Mouse (Mus musculus) gastrocnemius, postnatal 14 days (tissue): ENCODE measurements around the gene Gstt1. TPM values are rescaled to one million over a fixed set of nuclear protein-coding genes. Genes with fewer than 3 reads are reported as not detected.
"Not testable (repeated sequence)": the region's sequence is repeated elsewhere in the genome, so short reads cannot be mapped to it uniquely, and the experiment has no call there.

Experiments used
- DNase-seq: peaks from one replicate; pipeline ENCODE4 v3.0.0; 2021; ENCODE audit warnings: mixed read lengths
- intact Hi-C: fragments of 180-260 bp; cut with DNase I; formaldehyde crosslinking; loops from one replicate; pipeline ENCODE4 v1.15.1; 2025; ENCODE audit warnings: low total_unique reads
- long read RNA-seq, 2 experiments: library from polyadenylated mRNA; stranded (forward); transcript quantifications; one replicate each; pipeline ENCODE4 v2.0.0; 2021
- total RNA-seq, 2 experiments: library from RNA; stranded (reverse); gene quantifications; 2 replicates each; pipeline ENCODE4 v1.2.3; 2021

Gstt1 gene
- total RNA-seq, result 1 to 10 TPM; 7.0 to 8.2 TPM
- long read RNA-seq, experiment 1, partial matches to known transcripts, result 0 of 6 reads
- long read RNA-seq, experiment 1, other reads (novel, unspliced or antisense), result 1 of 6 reads
- long read RNA-seq, experiment 2, transcript Gstt1-201 (5 exons, 1,037 nt), result major isoform, 9 of 9 reads
- long read RNA-seq, experiment 2, partial matches to known transcripts, result 0 of 9 reads
- long read RNA-seq, experiment 2, other reads (novel, unspliced or antisense), result 0 of 9 reads

DNA sequence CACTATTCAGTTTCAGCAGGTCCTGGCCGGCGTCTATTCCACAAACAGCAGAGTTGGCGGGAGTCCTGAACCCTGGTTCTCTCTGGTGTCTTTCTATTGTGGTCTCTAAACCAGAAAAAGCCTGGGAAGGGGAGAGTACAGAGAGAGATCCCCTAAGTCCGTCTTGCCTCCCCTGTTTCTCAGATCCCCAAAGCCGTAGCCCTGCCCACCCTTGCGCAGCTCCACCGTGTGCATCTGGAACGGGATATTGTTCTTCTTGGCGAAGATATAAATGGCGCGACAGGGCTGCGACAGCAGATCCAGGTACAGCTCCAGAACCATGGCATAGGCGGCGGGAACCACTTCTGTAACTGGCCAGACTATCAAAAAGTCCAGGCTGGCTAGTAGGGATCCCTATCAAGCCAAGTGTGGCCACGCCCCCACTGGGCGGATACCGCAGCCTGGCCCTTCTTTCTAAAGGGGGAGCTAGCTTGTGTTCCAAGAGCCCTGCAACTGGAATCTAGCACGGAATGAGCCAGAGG lies at the start of gene Gstt1:
Gene Gstt1 (minus strand): TSS at position 409 of the 521 bp plus-strand sequence.
- DNase-seq, result peak; percentile 80
- intact Hi-C loops, result no loop called here

DNA sequence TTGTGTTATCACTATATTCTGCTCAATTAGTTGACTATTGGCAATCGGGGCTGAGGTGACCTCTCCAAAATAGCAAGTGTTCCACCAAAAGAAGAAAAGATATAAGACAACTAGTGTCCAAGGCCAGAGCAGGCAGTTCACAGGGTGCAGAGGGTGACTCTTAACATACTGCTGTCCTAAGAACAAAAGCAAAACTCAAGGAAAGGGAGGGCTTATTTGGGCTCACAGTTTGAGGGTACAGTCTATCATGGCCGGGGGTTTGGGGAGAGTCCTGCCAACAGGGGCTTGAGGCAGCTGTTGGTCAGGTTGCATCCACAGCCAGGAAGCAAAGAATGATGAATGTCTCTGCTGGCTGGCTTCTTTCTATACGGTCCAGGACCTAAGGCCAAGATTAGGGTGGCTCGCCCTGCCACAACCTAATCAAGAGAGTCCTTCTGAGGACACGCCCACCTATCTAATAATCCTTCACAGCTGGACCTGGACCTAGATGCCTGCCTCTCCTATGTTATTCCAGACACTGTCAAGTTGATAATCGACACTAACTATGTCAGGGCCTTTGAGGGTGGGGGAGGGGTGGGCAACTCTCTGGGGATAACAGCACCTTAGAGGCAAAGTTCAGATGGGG lies 47.0 kb upstream of the Gstt1 start:
- intact Hi-C loops, result loop anchor here (5.0 kb wide), 1 partner anchor 93 kb away; no protein-coding TSS in a partner anchor
- DNase-seq, result no peak

DNA sequence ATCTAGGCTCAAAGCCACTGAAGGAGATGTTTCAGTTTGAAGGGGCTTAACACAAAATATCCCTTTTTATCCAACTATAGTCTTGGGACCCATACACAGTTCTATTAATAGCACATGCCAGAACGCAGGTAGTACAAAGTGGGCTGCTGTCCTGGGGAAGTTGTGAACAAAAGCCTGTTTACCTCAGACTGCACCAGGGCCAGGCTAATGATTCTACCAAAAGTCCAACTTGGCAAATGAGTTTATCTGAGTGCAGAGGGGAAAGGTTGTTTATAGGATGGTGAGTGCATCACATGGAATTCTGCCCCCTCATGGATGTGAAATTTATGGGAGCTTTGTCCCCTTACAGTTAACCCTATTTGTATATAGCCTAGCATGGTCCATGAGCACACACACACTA lies 46.4 kb upstream of the Gstt1 start:
- intact Hi-C loops, result loop anchor here (5.0 kb wide), 1 partner anchor 92 kb away; no protein-coding TSS in a partner anchor
- DNase-seq, result no peak

DNA sequence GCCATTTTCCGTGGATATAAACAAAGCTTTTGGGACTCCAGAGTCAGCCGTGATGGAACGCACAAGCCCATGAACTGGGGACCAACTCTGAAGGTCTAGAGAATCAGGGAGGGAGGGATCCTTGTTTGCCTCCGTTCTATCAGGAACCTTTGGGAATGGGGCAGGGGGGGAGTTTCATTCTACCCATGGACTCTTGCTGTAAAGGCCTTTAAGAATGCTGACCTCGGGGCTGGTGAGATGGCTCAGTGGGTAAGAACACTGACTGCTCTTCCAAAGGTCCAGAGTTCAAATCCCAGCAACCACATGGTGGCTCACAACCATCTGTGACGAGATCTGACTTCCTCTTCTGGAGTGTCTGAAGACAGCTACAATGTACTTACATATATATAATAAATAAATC lies 45.5 kb upstream of the Gstt1 start:
- intact Hi-C loops, DNase-seq: not testable (repeated sequence)

DNA sequence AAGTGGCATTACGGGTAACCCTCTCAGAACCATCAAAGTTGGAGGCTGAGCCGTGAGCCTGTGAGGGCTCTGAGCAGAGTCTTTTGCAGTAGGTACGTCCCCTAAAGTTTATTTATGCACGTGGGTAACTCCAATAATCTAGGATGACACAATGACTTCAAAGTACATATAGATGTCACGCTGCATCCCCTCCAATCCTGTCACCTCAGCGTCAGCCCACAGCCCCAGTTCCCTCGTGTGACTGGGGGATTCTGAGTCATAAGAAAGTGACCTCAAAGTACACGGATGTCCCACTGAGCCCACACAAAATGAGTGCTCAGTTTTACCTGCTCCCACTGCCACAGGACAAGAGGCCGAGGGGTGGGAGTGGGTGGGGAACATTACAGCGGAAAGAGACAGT lies 40.7 kb upstream of the Gstt1 start:
- intact Hi-C loops, result loop anchor here (10.0 kb wide), 1 partner anchor 254 kb away; the partner anchor contains the start of gene Ggt5
- no peak for DNase-seq

DNA sequence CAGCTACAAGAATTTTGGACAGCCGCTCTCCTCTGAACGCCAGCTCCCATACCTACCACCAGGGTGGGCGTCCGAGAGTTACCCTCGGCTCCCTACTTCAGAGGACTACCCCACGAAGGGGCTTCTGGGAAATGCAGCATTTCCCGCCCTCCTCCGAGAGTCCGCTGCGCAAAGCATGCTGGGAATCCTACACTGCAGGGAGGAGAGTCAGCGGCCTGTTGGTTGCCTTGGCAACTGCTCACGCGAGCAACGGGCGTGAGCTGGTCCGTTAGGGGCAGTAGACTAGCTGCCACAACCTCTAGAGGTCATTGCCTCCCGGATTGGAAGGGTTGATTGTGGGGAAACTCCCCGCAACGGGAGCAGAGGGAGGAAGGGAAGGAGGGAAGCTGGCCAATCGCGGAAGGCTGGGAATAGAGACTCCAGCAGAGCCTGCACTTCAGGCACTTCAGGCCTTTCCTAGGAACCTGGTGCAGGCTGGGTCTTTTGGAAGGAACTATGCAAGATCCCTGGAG lies 38.9 kb upstream of the Gstt1 start, which contains the start of gene Gstt2:
Gene Gstt2 (minus strand): TSS at position 177 of the 512 bp plus-strand sequence.
- peak; percentile 92 for DNase-seq
- intact Hi-C loops, result loop anchor here (10.0 kb wide), 1 partner anchor 253 kb away; the partner anchor contains the start of gene Ggt5

DNA sequence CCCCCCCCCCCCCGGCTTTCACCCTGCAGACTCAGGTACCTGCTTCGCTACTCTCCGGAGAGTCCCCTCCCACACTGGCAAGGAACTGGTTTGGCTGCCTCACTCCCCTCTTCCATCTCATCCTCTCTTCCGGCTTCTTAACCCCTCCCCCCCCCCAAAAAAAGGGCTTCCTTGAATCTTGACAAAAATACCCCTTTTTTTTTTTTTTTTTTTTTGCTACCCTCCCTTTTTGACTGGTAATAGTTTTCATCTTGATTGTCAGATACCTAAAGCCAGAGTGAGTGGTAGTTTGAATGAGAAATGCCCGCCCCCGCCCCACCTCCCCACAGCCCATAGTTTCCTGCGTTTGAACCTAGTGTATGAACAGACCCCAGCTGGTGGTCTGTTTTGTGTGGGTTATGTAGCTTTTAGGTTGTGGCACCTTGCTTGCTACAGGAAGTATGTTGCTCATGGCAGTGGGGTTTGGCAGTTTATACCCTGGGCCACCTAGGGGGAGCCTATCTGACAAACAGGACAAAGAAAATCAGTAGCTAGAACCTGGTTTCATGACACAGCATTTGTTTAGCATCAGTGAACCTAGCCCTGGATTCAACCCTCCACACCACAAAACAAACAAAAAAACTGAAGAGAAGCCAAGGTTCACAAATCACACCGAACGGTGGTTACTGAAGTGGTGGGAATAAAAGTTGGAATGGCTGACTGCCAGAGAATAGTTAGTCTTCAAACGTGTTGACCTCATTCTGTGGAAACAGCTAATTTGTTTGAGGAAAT lies 37.6 kb upstream of the Gstt1 start:
- intact Hi-C loops, result loop anchor here (10.0 kb wide), 1 partner anchor 251 kb away; the partner anchor contains the start of gene Ggt5
- no peak for DNase-seq

DNA sequence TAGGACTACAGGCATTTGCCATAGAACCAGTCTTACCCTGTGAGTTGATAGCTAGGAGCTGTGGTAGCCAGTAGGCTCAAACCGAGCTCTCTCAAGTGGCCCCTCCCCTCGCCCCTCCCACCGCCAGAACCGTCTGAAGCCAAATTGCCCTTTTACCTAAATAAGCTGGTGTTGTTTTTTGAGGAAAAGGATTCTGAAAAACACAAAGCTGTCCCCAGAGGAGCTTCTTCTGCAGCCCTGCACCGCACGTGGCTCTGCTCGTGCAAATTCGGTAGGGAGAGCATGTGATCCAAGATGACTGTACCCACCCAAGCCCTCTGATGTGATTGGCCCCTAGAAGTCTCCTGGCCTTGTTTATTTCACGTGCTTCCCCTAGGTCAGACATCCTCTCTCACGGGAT lies 36.9 kb upstream of the Gstt1 start:
- intact Hi-C loops, result loop anchor here (10.0 kb wide), 1 partner anchor 251 kb away; the partner anchor contains the start of gene Ggt5
- DNase-seq, result peak; percentile 47

DNA sequence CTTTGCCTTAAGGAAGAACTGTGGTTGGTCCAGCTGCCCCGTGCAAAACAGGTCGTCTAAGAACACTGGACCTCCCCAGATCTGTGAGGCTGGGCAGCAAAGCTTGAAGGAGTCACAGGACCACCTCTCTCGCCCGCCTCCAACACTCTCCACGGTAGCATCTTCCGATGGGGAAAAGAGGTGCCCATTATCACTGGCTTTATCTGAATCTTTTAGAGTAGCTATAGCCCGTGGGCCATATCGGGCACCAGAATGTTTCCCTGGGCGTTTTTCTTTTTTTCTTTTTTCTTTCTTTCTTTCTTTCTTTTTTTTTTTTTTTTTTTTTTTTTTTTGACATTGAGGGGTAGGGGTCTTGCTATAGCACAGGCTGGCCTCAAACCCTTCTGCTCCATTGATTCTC lies 36.3 kb upstream of the Gstt1 start:
- intact Hi-C loops, result loop anchor here (5.0 to 10.0 kb wide), 3 partner anchors 67 to 250 kb away; partner anchors contain the start of gene Ggt5

DNA sequence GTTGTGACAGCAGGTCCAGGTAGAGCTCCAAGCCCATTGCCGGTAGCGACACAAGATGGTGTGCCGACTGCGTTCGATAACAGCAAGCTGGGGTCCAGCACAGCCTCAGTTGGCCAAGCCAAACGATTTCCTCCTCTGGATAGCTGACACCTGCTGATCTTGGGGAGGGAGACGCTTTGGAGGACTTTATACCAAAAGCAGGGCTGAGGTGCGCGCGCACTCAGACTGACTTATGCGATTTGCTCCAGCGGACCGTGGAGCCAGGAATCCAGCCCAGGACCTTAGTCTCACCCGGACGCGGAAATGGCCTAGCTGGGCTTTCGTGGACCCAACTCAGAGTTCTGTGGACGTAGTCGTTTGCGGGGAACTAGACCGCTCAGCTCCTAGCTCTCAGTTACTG lies 35.9 kb upstream of the Gstt1 start:
- DNase-seq, result peak; percentile 81

More for the DNA sequence above, 36.3 kb upstream of the Gstt1 start:
- DNase-seq, result no peak

DNA sequence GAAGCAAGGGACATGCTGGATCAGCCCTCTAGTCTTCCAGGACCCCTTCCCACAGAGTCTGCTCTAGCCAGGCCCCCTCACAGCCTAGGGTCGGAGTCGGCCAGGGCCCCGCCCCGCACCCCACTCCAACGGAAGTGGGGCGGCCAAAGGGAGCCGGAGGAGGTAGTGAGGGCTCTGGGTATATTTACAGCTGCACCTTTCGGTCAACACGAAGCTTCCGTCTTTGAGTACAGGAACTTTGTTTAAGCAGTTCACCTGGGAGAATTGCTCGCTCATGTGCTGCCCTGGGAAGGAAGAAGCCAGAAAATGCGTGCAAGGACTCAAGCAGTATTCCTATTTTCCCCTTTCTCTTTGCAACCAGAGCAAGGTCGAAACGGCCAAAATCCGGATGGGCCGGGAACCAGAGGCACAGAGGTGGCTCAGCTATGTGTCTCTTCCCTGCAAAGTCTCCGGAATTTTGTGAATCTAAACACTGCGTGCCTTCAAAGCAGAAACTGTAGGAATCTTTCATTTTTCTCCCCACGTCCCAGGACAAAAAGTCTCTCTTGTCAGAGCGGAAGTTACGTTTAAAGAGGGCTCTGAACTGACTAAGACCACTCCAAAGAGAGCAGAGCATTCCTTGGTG lies 35.2 kb upstream of the Gstt1 start:
- DNase-seq, result peak; percentile 41
- intact Hi-C loops, result loop anchor here (5.0 to 10.0 kb wide), 3 partner anchors 66 to 249 kb away; partner anchors contain the start of gene Ggt5

More for the DNA sequence above, 35.9 kb upstream of the Gstt1 start:
- intact Hi-C loops, result loop anchor here (5.0 to 10.0 kb wide), 3 partner anchors 67 to 249 kb away; partner anchors contain the start of gene Ggt5

DNA sequence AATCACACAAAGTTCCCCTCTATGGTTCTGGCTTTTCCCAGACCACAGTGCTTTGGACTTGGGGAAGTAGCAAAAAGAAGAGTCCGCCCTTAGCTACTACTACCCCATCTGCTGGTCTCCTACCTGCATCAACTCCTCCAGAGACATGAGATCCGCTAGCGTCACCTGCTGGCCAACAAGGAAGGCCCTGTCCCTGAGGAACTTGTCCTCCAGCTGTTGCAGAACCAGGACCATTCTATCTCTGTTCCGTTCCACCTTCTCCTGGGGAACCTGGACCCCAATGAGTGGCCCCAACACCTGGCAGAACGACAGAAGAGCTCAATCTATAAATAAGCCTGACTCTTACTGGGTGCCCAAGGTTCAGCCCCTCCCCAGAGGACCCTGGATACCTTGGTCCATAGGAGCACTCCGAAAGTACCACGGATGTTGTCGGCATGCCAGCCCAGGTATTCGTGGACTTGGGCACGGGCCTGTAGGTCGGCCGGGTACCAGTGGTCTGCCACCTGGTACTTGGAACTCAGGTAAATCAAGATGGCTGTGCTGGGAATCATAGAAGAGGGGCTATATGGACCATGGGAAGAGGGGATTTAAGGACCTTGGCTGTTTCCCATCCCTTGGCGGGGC lies 34.0 kb upstream of the Gstt1 start:
- peak; percentile 64 for DNase-seq
- intact Hi-C loops, result loop anchor here (5.0 to 10.0 kb wide), 3 partner anchors 65 to 248 kb away; partner anchors contain the start of gene Ggt5

DNA sequence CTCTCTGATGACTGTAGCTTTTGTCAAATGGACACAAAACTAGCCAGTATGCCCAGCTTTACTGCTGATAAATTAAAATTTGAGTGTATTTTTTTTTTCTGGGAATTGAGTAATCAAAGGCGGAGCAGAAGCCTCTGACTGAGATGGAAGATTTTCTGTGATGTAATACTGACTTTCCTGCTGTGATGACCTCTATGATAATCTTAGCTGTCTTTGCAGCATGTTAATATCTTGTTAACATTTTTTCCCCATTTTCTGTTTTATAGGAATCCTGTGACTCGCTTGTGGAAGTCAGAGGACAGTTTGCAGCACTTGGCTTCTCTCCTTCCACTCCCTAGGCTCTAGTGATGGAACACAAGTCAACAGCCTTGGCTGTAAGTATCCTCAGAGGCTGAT lies 31.9 kb upstream of the Gstt1 start:
- DNase-seq, result no peak
- intact Hi-C loops, result loop anchor here (5.0 to 10.0 kb wide), 3 partner anchors 63 to 245 kb away; partner anchors contain the start of gene Ggt5

DNA sequence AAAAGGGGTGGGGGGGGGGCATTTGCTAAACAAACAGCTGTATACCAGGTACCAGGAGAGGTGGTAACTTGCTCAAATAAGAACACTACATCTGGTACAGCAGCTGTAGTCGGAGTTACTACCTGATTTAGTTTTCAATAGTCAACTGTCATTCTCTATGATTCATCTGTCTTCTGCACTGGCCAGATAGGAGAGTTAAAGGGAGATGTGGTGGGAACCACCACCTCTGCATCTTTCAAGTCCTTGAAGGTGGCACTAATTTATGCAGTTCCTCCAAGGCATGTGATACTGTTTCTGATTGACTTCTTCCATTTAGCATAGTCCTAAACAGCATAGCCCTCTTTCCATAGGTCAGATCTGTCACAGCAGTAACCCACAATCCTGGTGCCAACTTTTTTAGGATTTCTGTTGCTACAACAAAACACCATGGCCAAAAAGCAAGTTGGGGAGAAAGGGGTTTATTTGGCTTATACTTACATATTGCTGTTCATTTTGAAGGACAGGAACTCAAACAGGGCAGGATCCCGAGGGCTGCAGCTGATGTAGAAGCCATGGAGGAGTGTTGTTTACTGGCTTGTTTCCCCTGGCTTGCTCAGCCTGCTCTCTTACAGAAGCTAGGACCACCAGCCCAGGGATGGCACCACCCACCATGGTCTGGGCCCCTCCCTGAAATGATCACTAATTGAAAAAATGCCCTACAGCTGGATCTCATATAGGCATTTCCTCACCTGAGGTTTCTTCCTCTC lies 31.3 kb upstream of the Gstt1 start:
- DNase-seq, result no peak
- intact Hi-C loops, result loop anchor here (5.0 to 10.0 kb wide), 3 partner anchors 62 to 245 kb away; partner anchors contain the start of gene Ggt5

DNA sequence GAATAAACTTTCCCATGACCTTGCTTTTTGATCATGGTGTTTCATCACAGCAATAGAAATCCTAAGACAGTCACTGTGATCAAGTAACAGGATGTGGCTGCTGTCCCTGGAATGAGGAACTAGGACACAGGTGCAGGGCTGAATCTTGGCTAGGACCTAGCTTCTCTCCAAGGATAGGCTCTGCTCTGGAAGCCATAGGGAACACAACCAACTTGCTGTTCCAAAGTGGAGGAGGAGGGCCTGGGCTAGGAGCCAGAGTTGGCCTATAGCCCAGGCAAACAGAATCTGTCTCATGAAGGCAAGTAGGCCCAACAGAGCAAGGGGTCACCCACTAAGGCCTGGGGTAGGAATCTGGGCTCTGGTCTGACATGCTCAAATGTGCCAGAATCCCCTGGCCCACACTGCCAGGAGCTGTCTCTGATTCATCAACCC lies 30.1 kb upstream of the Gstt1 start:
- intact Hi-C loops, result no loop called here
- DNase-seq, result peak; percentile 84

DNA sequence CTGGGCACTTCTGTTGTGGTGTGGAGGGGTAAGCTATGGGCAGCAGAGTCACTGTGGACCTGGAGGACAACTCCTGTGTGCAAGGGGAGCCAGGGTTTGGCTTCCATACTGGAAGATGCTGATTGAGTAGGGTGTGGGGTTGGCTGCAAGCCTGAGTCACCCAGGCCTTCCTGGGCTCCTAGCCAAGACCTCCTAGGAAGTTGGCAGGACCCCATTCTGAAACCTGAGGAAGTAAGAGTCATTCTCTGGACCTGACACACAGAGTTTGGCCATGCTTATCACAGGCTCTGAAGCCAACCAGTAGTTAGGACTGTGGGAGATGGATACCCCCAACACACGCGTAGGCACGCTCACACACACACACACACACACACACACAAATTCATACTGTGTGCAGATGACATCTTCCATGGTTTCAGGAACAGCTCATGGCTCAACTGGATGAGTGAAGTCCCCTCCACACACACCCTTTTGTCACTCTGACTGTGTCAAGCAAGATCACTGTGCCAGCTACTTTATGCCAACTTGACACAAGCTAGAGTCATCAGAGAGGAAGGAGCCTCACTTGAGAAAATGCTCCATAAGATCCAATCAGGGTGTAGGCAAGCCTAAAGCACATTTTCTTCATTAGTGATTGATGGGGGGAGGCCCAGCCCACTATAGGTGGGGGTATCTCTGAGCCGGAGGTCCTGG lies 29.4 kb upstream of the Gstt1 start:
- intact Hi-C loops, result no loop called here
- peak; percentile 73 for DNase-seq

DNA sequence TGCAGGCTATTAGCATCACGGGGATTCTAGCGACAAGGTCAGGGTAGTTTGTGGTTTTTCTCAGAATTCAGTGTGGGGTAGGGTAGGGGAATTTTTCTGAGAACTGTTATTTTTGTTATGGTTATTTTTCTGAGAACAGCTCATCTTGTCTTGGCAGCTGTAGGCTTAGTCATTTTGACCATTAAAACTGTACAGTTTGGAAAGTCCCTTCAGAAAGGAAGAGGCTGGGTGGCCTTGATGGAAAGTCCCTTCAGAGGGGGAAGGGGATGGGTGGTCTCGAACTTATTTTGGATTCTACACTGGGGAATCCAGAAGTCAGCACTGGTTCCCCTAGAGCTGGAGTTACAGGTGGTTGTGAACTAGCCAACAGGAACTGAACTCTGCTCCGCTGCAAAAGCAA lies 26.1 kb upstream of the Gstt1 start:
- DNase-seq, result no peak
- intact Hi-C loops, result no loop called here
